Mouse (Mus musculus) midbrain, embryonic 15.5 days (tissue): ENCODE results near the gene Gm20388. TPM values are rescaled to one million over a fixed set of nuclear protein-coding genes. Genes with fewer than 3 reads are reported as not detected.
A peak's percentile ranks its signal among the peaks of the same experiment; 100 is the strongest.

Experiments used
- ATAC-seq: fragments of 200-750 bp; cut with Nextera tagmentation; replicated peaks from 2 replicates; pipeline ENCODE4 v1.8.0; 2017; ENCODE audit warnings: moderate TSS enrichment
- H3K27ac ChIP-seq: fragments of 300-500 bp; sonication (generic); 2 replicates; pipeline ENCODE4 v1.5.1; 2015; ENCODE audit warnings: mild to moderate bottlenecking, inconsistent platforms
- H3K27me3 ChIP-seq: fragments of 300-500 bp; sonication (generic); replicated peaks from 2 replicates; pipeline ENCODE4 v1.6.1; 2015; ENCODE audit warnings: inconsistent platforms
- H3K36me3 ChIP-seq: fragments of 300-500 bp; sonication (generic); replicated peaks from 2 replicates; pipeline ENCODE4 v1.6.1; 2015; ENCODE audit warnings: inconsistent platforms
- H3K4me1 ChIP-seq: fragments of 300-500 bp; sonication (generic); 2 replicates; pipeline ENCODE4 v1.6.1; 2015; ENCODE audit warnings: inconsistent platforms
- H3K4me2 ChIP-seq: fragments of 300-500 bp; sonication (generic); 2 replicates; pipeline ENCODE4 v1.6.1; 2015; ENCODE audit warnings: inconsistent platforms, mild to moderate bottlenecking, moderate library complexity
- H3K4me3 ChIP-seq: fragments of 300-500 bp; sonication (generic); 2 replicates; pipeline ENCODE4 v1.5.1; 2015; ENCODE audit warnings: mild to moderate bottlenecking, inconsistent platforms
- H3K9ac ChIP-seq: fragments of 300-500 bp; sonication (generic); 2 replicates; pipeline ENCODE4 v1.6.1; 2015; ENCODE audit warnings: mild to moderate bottlenecking, inconsistent platforms
- H3K9me3 ChIP-seq: fragments of 300-500 bp; sonication (generic); 2 replicates; pipeline ENCODE4 v1.6.1; 2016; ENCODE audit warnings: inconsistent platforms
- WGBS: fragments of 180-500 bp; shearing (Covaris S2); methylation state at CpG from one replicate; pipeline ENCODE4 v1.1.7; 2015; ENCODE audit warnings: mixed read lengths; 5-methylcytosine and 5-hydroxymethylcytosine counted together
- polyA plus RNA-seq: library from polyadenylated mRNA; unstranded; fragments of >200 nt; fragmentation: Nextera tagmentation; extraction: Ambion mirVana; gene quantifications from 2 replicates; pipeline ENCODE4 v1.2.1, GENCODE M21; 2015

Gm20388 gene
- polyA plus RNA-seq, 1 experiment from 2014 or later: 5.6 TPM

- H3K4me1 ChIP-seq: no peaks in the 10 kb centered on the region
- no peak overlapping the region for H3K4me2 ChIP-seq
- H3K27me3 ChIP-seq: no peaks in the 10 kb centered on the region
- no peak overlapping the region for H3K4me3 ChIP-seq
- no peak overlapping the region for H3K27ac ChIP-seq
- 91% methylated on average over 6 of the region's 6 CpGs for WGBS
- no peaks in the 10 kb centered on the region for H3K9me3 ChIP-seq
- H3K9ac ChIP-seq: no peak overlapping the region
- no peak for ATAC-seq
- peaks cover 30% of the 10 kb centered on the region; the same call in 1 of the 2 replicates for H3K36me3 ChIP-seq
Measured at GRCm38 (mm10) chr8:123907604-123908003, 3997.0 kb downstream of the Gm20388 start.

GRCm38 (mm10) chr8:123912265-123912664, 4001.6 kb downstream of the Gm20388 start:
- no peaks in the 10 kb centered on the region for H3K27me3 ChIP-seq
- no peak overlapping the region for H3K4me2 ChIP-seq
- H3K9ac ChIP-seq: no peak overlapping the region
- H3K27ac ChIP-seq: no peak overlapping the region
- peaks cover 39% of the 10 kb centered on the region for H3K36me3 ChIP-seq
- no peaks in the 10 kb centered on the region for H3K4me1 ChIP-seq
- H3K4me3 ChIP-seq: no peak overlapping the region
- ATAC-seq: no peak
- H3K9me3 ChIP-seq: no peaks in the 10 kb centered on the region
- 93% methylated on average over 4 of the region's 4 CpGs for WGBS

DNA sequence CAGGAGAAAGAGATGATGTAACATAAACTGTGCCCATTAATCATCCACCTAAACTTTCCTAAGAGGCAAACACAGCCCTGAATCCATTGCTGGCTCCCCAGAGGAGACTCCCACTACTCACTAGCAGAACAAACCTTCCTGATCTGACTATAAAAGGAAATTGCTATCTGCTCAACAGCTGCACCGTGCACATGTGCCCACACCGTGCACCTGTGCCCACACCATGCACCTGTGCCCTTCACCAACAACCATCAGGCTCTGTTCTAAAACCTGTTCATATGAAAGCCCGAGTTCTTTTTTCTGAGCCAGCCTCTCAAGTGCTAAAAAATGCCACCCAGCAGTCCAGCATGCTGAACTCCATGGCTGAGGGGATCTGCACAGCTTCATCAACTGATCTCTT, 4004.0 kb downstream of the Gm20388 start:
- Histone ChIP-seq H3K9ac (no peak overlapping the region), H3K27me3 (no peaks in the 10 kb centered on the region), H3K4me2 (no peak overlapping the region), H3K36me3 (peaks cover 52% of the 10 kb centered on the region), H3K4me3 (no peak overlapping the region), H3K9me3 (no peaks in the 10 kb centered on the region), H3K27ac (no peak overlapping the region), H3K4me1 (no peaks in the 10 kb centered on the region)
- no peak for ATAC-seq
- WGBS: 98% methylated on average over 3 of the region's 3 CpGs

DNA sequence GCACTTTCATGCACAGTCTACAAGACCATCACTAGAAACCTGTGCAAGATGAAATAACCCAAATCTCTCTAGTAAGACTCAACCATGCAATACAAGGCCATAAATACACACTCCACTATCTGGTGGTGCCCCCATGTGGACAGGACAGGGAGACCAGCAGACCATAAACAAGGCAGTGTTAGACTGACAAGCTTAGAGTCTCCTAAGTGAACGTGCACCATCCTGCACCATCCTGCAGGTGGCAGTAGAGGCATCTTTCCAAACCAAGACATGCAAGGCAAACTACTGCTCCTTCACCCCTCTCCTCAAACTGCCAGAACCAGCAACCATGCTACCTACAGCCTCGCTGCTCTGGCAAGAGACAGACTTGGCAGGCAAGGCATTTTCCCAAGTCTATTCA, 4014.1 kb downstream of the Gm20388 start:
- Histone ChIP-seq H3K27ac (no peak overlapping the region), H3K36me3 (peaks cover 51% of the 10 kb centered on the region; the same call in 1 of the 2 replicates), H3K9ac (no peak overlapping the region), H3K9me3 (no peaks in the 10 kb centered on the region), H3K4me1 (no peaks in the 10 kb centered on the region), H3K27me3 (no peaks in the 10 kb centered on the region), H3K4me2 (no peak overlapping the region), H3K4me3 (no peak overlapping the region)
- WGBS: 14% methylated on average over 2 of the region's 2 CpGs
- ATAC-seq: peak; percentile 71; the same call in 1 of the 2 replicates

- 98% methylated on average over 3 of the region's 3 CpGs for WGBS
- Histone ChIP-seq H3K9me3 (no peaks in the 10 kb centered on the region), H3K36me3 (peaks cover 56% of the 10 kb centered on the region), H3K4me2 (no peak overlapping the region), H3K4me1 (no peaks in the 10 kb centered on the region), H3K9ac (no peak overlapping the region), H3K4me3 (no peak overlapping the region), H3K27me3 (no peaks in the 10 kb centered on the region), H3K27ac (no peak overlapping the region)
- no peak for ATAC-seq
Measured at GRCm38 (mm10) chr8:123925671-123926070, 4015.0 kb downstream of the Gm20388 start.

DNA sequence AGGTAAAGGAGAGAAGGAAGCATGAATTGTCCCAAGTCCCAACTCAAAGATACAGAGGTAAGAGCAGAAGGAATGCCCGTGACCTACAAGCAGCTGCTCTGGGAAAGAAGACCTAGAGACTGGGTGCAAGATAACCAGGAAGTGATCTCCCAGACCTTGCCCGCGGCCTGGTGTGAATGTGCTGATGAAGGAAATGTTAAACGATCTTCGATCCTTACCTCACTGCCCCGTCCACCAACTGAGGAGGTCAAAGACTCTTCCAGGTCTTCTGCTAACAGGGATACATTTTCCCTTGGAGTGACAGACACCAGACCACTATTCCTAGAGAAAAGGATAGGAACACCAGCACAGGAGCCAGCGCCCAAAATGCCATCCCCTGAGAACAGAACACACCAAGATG, 4018.4 kb downstream of the Gm20388 start:
- Histone ChIP-seq H3K9me3 (no peaks in the 10 kb centered on the region), H3K4me1 (no peaks in the 10 kb centered on the region), H3K36me3 (peaks cover 43% of the 10 kb centered on the region), H3K4me2 (no peak overlapping the region), H3K27me3 (no peaks in the 10 kb centered on the region), H3K27ac (no peak overlapping the region), H3K4me3 (no peak overlapping the region), H3K9ac (no peak overlapping the region)
- ATAC-seq: no peak
- 97% methylated on average over 7 of the region's 7 CpGs for WGBS

- Histone ChIP-seq H3K4me3 (peak within 1 kb of the TSS; percentile 95), H3K4me2 (peak within 1 kb of the TSS; percentile 95), H3K9ac (peak within 1 kb of the TSS; percentile 91), H3K27me3 (no peaks in the 10 kb centered on the region), H3K9me3 (no peaks in the 10 kb centered on the region), H3K27ac (peak within 1 kb of the TSS; percentile 89), H3K4me1 (peaks cover 16% of the 10 kb centered on the region), H3K36me3 (peaks cover 15% of the 10 kb centered on the region)
- ATAC-seq: peak; percentile 87
- under 1% methylated on average over 76 of the region's 77 CpGs for WGBS
Measured at GRCm38 (mm10) chr8:123948942-123949685, 4038.5 kb downstream of the Gm20388 start, which contains the start of gene Nup133. Gene Nup133, minus strand, starts transcription at chr8:123949265.

DNA sequence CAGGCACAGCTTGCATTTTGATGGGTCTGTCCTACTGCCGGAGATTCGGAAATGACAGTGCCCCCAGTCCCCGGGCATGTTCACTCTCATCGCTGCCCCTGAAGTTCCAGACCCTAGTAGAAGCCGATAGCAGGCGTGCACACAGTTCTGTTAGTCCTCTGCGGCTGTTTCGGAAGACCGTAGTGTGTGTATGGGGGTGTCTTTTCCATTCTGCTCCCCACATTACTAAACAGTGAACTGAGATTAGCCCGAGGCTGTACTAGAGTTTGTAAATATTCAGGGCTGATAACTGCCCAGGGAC, 4039.0 kb downstream of the Gm20388 start:
- ATAC-seq: peak; percentile 55

DNA sequence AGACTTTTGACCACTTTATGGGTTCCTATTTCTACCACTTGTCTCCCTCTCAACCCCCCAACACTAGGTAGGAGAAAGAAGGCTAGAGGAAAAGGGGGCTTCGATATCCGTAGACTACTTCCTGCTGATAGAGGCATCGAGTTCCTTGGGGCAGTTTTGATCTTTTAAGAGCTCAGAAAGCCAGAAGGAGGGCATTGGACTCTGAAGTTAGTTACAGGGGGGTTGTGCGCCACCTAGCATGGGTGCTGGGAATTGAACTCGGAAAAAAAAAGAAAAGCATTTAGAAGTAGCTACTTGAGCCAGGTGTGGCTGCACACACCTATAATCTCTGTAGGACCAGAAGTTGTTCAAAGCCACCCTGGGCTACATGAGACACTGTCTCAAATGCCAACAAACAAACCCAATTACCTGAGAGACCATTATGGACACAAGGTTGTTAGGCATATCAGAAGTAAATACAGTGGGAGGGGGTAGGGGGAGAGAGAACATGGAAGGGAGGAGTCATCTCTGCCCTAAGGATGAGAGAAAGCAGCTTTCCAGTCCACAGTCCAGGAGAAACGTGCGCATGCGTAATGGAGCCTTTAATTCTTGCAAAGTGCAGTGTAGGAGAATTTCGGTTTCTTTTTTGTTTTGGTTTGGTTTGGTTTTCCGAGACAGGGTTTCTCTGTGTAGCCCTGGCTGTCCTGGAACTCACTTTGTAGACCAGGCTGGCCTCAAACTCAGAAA, 4039.6 kb downstream of the Gm20388 start:
- WGBS: 36% methylated on average over 10 of the region's 10 CpGs
- H3K9ac ChIP-seq: peak overlapping the region; percentile 91; the same call in 1 of the 2 replicates
- H3K4me2 ChIP-seq: peak overlapping the region; percentile 95
- H3K27me3 ChIP-seq: no peaks in the 10 kb centered on the region
- peaks cover 16% of the 10 kb centered on the region for H3K4me1 ChIP-seq
- no peak for ATAC-seq
- H3K9me3 ChIP-seq: no peaks in the 10 kb centered on the region
- H3K36me3 ChIP-seq: peaks cover 18% of the 10 kb centered on the region
- peak overlapping the region; percentile 95 for H3K4me3 ChIP-seq
- peak overlapping the region; percentile 89; the same call in 1 of the 2 replicates for H3K27ac ChIP-seq

More for the DNA sequence above, 4039.0 kb downstream of the Gm20388 start:
- Histone ChIP-seq H3K36me3 (peaks cover 15% of the 10 kb centered on the region), H3K27me3 (no peaks in the 10 kb centered on the region), H3K27ac (peak overlapping the region; percentile 89), H3K9ac (peak overlapping the region; percentile 91), H3K4me3 (peak overlapping the region; percentile 95), H3K4me1 (peaks cover 16% of the 10 kb centered on the region), H3K4me2 (peak overlapping the region; percentile 95), H3K9me3 (no peaks in the 10 kb centered on the region)
- 6% methylated on average over 10 of the region's 10 CpGs for WGBS

DNA sequence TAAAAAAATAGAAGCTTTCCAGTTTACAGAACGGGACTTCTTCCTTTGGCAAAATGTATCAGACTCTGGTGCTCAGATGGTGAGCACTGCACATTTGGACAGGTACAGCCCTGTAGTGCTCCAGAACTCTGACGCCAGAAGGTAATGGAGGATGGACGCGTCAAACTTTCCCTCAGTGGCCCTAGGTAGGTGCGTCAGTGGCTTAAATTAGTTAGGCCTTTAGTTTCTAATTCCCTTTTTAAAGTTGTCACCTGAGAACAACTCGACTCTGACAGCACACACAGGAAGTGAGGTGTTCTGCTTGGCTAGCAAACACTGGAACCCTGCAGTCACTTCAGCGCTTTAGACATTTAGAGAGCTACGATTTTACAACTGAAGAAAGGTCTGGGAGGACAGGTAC, 4043.0 kb downstream of the Gm20388 start:
- Histone ChIP-seq H3K9ac (no peak overlapping the region), H3K9me3 (no peaks in the 10 kb centered on the region), H3K36me3 (peaks cover 26% of the 10 kb centered on the region), H3K4me2 (no peak overlapping the region), H3K27ac (no peak overlapping the region), H3K27me3 (no peaks in the 10 kb centered on the region), H3K4me1 (peaks cover 9% of the 10 kb centered on the region), H3K4me3 (no peak overlapping the region)
- ATAC-seq: no peak
- 87% methylated on average over 8 of the region's 8 CpGs for WGBS

DNA sequence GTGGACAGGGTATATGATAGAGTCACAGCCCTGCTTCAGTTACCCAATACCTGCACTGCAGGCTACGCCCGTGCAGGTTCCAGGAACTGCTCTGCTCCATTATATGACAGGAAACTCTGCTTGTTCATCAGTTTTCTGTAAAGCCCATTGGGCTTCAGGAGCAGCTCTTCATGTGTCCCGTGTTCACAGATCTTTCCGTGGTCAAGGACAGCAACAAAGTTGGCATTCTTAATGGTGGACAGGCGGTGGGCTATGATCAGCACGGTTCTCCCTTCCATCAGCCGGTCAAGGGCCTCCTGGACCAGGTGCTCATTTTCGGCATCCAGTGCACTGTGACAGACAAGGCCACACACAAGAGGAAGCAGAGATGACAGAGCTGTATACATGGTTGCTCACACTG, 4043.6 kb downstream of the Gm20388 start:
- no peaks in the 10 kb centered on the region for H3K9me3 ChIP-seq
- peaks cover 27% of the 10 kb centered on the region for H3K36me3 ChIP-seq
- WGBS: 94% methylated on average over 8 of the region's 8 CpGs
- no peak overlapping the region for H3K27ac ChIP-seq
- H3K27me3 ChIP-seq: no peaks in the 10 kb centered on the region
- H3K4me3 ChIP-seq: no peak overlapping the region
- ATAC-seq: no peak
- H3K4me2 ChIP-seq: no peak overlapping the region
- peaks cover 9% of the 10 kb centered on the region for H3K4me1 ChIP-seq
- no peak overlapping the region for H3K9ac ChIP-seq

GRCm38 (mm10) chr8:123958130-123958529, 4047.5 kb downstream of the Gm20388 start:
- H3K9me3 ChIP-seq: no peaks in the 10 kb centered on the region
- no peak overlapping the region for H3K9ac ChIP-seq
- no peak overlapping the region for H3K27ac ChIP-seq
- H3K36me3 ChIP-seq: peaks cover 42% of the 10 kb centered on the region
- H3K4me1 ChIP-seq: no peaks in the 10 kb centered on the region
- WGBS: 81% methylated on average over 17 of the region's 17 CpGs
- ATAC-seq: no peak
- no peak overlapping the region for H3K4me2 ChIP-seq
- H3K4me3 ChIP-seq: no peak overlapping the region
- H3K27me3 ChIP-seq: no peaks in the 10 kb centered on the region
